In the genomic region with DNA sequence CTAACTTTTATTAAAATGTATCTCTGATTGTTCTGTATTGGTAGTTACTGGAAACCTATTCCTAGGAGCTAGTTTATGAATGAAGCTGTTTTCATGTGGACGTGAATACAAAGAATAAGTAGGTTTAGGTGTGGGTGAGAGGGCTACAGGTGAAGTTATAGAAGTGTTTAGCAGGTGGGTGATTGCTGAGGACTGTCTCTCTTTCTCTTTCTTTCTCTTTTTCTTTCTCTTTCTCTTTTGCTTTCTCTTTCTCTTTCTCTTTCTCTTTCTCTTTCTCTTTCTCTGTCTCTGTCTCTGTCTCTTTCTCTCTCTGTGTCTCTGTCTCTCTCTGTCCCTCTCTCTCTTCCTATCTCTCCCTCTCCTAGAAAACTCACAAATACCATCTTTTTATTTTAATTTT, we compare ENCODE assay signal across 28 mouse cellular contexts. TPM values are rescaled to one million over a fixed set of nuclear protein-coding genes. Genes with fewer than 3 reads are reported as not detected.
"Had no signal": no experiment of that assay in that cellular context is flagged by ENCODE, and none has a peak within 500 bp of the region (broad histone marks: within the 10 kb centered on the region; RNA-seq: fewer than 3 reads in every experiment).

No protein-coding gene starts in this region.

- H3K9ac ChIP-seq: embryonic facial prominence, embryonic 12.5 days; embryonic facial prominence, embryonic 13.5 days; embryonic facial prominence, embryonic 15.5 days; forebrain, embryonic 12.5 days; forebrain, embryonic 13.5 days; forebrain, embryonic 15.5 days; forebrain, postnatal 0 days had no signal

- DNase-seq: cerebellum, postnatal 10 days; cerebellum, postnatal 14 days; cerebellum, postnatal 25 days; embryo, embryonic 11 days; forebrain, postnatal 0 days; gastrocnemius, adult 2 months; gastrocnemius, postnatal 10 days; gastrocnemius, postnatal 14 days; gastrocnemius, postnatal 25 days; gastrocnemius, postnatal 36 days; heart, adult 11 months; heart, adult 18-20 months; heart, adult 2 months had no signal

- H3K9me3 ChIP-seq: embryonic facial prominence, embryonic 10.5 days; embryonic facial prominence, embryonic 13.5 days; embryonic facial prominence, embryonic 15.5 days; forebrain, embryonic 12.5 days; heart, embryonic 10.5 days had no signal

- ATAC-seq: forebrain, embryonic 13.5 days; forebrain, embryonic 14.5 days; forebrain, embryonic 15.5 days; forebrain, embryonic 16.5 days; forebrain, postnatal 0 days had no signal

- H3K27me3 ChIP-seq: embryonic facial prominence, embryonic 12.5 days; embryonic facial prominence, embryonic 13.5 days; embryonic facial prominence, embryonic 15.5 days; forebrain, embryonic 12.5 days; forebrain, embryonic 13.5 days; forebrain, embryonic 15.5 days had no signal

- H3K27ac ChIP-seq: embryonic facial prominence, embryonic 10.5 days; embryonic facial prominence, embryonic 12.5 days; embryonic facial prominence, embryonic 13.5 days; embryonic facial prominence, embryonic 15.5 days; forebrain, embryonic 10.5 days; forebrain, embryonic 12.5 days; forebrain, embryonic 13.5 days; forebrain, embryonic 15.5 days; gastrocnemius, adult 2 months; heart, adult 2 months; heart, embryonic 10.5 days had no signal

- H3K36me3 ChIP-seq: embryonic facial prominence, embryonic 10.5 days; embryonic facial prominence, embryonic 12.5 days; embryonic facial prominence, embryonic 13.5 days; embryonic facial prominence, embryonic 15.5 days; forebrain, embryonic 10.5 days; forebrain, embryonic 12.5 days; forebrain, embryonic 15.5 days; heart, embryonic 10.5 days had no signal

- H3K4me2 ChIP-seq: embryonic facial prominence, embryonic 12.5 days; embryonic facial prominence, embryonic 13.5 days; embryonic facial prominence, embryonic 15.5 days; forebrain, embryonic 12.5 days; forebrain, embryonic 13.5 days; forebrain, embryonic 15.5 days; heart, embryonic 11.5 days had no signal

- H3K4me1 ChIP-seq: embryonic facial prominence, embryonic 10.5 days; embryonic facial prominence, embryonic 12.5 days; embryonic facial prominence, embryonic 13.5 days; embryonic facial prominence, embryonic 15.5 days; forebrain, embryonic 12.5 days; forebrain, embryonic 15.5 days; heart, embryonic 10.5 days had no signal

- H3K4me3 ChIP-seq: embryonic facial prominence, embryonic 10.5 days; embryonic facial prominence, embryonic 12.5 days; embryonic facial prominence, embryonic 13.5 days; embryonic facial prominence, embryonic 15.5 days; erythroblast, embryonic 14.5 days; forebrain, embryonic 10.5 days; forebrain, embryonic 12.5 days; forebrain, embryonic 13.5 days; forebrain, embryonic 15.5 days; gastrocnemius, adult 2 months; heart, adult 2 months; heart, embryonic 10.5 days had no signal

RNA-seq across cellular contexts. Expression of gene Dscam, which starts 20.1 kb away (rescaled TPM):
- total RNA-seq: gastrocnemius, adult 18-20 months; gastrocnemius, adult 2 months; gastrocnemius, postnatal 25 days; gastrocnemius, postnatal 36 days; heart, adult 2 months; heart, adult 8-10 months had no signal
- polyA plus RNA-seq: erythroblast, embryonic 14.5 days had no signal
